Mouse (Mus musculus) thymus, postnatal 10 days (tissue): ENCODE results near the gene C1qtnf6.
A peak's percentile ranks its signal among the peaks of the same experiment; 100 is the strongest.

Experiments used
- DNase-seq, 2 experiments: peaks; one replicate each; pipeline ENCODE4 v3.0.0; 2021; ENCODE audit warnings: low spot score in 2 of 2

Gene C1qtnf6

GRCm38 (mm10) chr15:78481448-78482000 lies 49.7 kb downstream of the C1qtnf6 start:
- no peak for DNase-seq

- no peak for DNase-seq
Measured at GRCm38 (mm10) chr15:78480991-78481390, 50.2 kb downstream of the C1qtnf6 start.

DNA sequence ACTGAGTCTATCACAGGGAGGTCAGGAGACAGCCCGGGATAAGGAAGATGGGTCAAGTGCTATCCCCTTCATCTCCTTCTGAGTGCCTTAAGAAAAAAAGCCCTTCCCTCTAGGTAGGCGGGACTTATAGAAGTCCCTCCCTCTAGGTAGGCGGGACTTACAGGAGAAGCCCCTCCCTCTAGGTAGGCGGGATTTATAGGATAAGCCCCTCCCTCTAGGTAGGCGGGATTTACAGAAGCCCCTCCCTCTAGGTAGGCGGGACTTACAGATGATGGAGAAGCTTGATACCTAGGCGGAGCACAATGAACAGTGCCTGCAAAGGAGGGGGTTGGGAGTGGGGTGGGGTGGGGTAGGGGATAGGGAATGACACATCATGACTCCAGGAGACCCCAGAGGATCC lies 51.1 kb downstream of the C1qtnf6 start:
- DNase-seq = no peak

DNA sequence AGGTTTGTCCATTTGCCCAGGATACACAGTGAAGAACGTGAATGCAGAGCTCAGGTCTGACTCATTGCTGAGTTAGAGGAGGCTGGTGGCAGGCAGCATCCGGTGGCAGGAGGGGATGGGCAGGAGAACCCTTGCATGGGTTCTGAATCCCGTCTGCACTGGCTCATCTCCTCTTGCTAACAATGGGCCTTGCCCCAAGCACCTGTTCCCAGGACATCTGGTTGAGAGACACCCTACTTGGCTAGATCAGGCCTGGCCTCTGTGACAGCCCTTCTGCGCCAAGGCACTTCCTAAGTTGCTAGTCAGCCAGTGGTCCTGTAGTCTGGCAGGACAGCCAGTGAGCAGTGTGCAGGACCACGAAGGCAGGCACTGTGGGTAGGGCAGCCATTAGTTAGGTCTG lies 51.7 kb downstream of the C1qtnf6 start:
- DNase-seq = no peak

GRCm38 (mm10) chr15:78478073-78478472 lies 53.1 kb downstream of the C1qtnf6 start:
- no peak for DNase-seq

DNA sequence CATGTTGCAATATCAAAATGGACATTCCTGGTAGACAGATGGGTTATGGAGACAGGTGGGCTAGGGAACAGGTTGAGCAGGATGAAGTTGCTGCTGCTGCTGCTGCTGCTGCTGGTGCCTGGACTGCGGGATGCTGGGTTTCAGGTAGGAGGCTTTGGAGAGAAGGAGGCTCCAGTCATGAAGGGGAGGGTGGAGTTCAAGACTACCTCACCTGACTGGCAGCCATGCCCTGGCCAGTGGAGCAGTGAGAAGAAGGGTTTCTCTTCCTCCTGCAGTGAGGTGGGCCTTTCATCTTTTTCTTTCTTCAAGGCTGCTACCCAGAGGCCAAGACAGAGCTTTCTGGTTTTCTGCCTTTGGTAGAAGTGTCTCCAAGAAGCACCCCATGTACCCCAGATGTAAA lies 54.3 kb downstream of the C1qtnf6 start:
- DNase-seq = no peak

DNA sequence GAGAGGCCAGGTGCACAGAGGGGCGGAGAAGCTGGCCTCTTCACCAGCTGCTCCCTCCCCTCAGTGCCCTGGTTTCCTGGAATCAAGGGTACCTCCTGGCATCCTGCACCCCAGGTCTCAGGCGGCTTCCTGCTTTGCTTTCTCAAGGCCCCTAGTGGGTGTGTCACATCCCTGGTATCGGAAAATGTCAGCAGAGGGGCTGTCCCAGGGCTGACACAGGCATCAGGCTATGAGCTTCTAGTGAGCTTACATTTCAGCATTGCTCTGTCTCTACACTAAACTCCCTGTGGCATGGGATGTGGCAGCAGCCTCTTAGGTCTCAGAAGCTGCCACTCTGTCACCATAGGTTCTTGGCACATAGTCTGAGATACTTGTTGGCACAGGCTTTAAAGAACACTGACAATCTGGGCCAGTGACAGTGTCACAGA lies 55.6 kb downstream of the C1qtnf6 start:
- DNase-seq = peak; percentile 53 to 59

DNA sequence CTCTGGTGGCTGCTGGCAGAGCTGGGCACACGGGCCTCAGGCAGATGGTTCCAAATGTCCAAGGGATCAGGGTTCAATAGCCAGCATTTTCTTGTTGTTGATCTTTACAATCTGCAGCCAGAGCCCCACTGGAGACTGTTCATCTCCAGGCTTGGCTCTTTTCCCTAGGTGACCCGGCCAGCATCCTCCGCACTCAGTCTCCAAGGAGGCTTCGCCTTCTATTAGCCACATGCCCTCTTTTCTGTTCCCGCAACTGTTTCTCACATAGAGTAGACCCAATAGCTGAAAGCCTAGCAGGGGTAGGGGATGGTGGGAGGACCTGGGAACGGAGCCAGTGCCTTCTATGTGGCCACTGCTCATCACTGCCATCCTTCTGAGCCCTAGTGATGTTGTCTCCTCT lies 57.8 kb downstream of the C1qtnf6 start:
- no peak for DNase-seq
